Mouse (Mus musculus) liver, embryonic 14.5 days (tissue): ENCODE measurements around the gene Uqcrc2.

ENCODE experiments used
- CTCF ChIP-seq: IDR thresholded peaks from 2 replicates; pipeline ENCODE4 v1.5.1; 2016; ENCODE audit warnings: antibody characterized with exemption, low read depth, control low read depth
- EP300 ChIP-seq: IDR thresholded peaks from 2 replicates; pipeline ENCODE4 v1.6.1; 2016; ENCODE audit warnings: antibody characterized with exemption, low read depth

DNA sequence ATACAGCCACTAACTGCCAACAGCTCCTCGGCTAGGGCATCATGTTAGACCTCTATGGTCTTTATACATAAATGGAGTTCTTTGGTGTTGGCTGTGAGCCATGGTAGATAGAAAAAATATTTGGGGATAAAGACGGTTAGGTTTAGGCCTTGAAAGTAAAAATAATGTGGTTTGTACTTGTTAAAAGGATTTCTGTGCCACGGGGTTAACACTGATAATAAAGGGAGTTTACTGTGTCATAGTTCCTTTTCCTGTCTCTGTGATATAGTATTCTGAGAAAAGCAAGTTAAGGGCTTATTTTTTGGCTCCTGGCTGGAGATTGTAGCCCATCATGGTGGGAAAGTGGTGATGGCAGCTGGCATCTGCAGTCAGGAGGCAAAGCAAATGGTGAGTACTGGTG lies 68.9 kb downstream of the Uqcrc2 start:
- TF ChIP-seq CTCF (no peak), EP300 (no peak)
